Mouse (Mus musculus) heart, embryonic 14.5 days (tissue): ENCODE results near the gene Uqcrh. TPM values are rescaled to one million over a fixed set of nuclear protein-coding genes. Genes with fewer than 3 reads are reported as not detected.

Experiments used
- ATAC-seq: fragments of 200-750 bp; cut with Nextera tagmentation; 2 replicates; pipeline ENCODE4 v1.8.0; 2017; ENCODE audit warnings: low read depth, moderate TSS enrichment; ENCODE audit not compliant: insufficient number of reproducible peaks, insufficient read depth, low FRiP score
- H3K27ac ChIP-seq, 2 experiments: fragments of 200-500 bp in 1 of 2; fragments of 300-500 bp in 1 of 2; sonication (generic) in 1 of 2; replicated peaks in 1 of 2; 2 replicates each; pipeline ENCODE4 v1.5.1; 2012 to 2014; ENCODE audit warnings: low read depth in 2 of 2, low read length in 2 of 2, control low read depth in 1 of 2, mild to moderate bottlenecking in 1 of 2, mixed read lengths in 1 of 2; ENCODE audit not compliant: control insufficient read depth in 1 of 2, insufficient read depth in 1 of 2
- H3K27me3 ChIP-seq: fragments of 300-500 bp; sonication (generic); 2 replicates; pipeline ENCODE4 v1.6.1; 2014; ENCODE audit warnings: mild to moderate bottlenecking, low read length, control low read depth; ENCODE audit not compliant: control insufficient read depth, insufficient read depth
- H3K36me3 ChIP-seq: fragments of 300-500 bp; sonication (generic); 2 replicates; pipeline ENCODE4 v1.6.1; 2014; ENCODE audit warnings: mild to moderate bottlenecking, control low read depth, low read length, mixed read lengths; ENCODE audit not compliant: control insufficient read depth, insufficient read depth
- H3K4me1 ChIP-seq, 2 experiments: fragments of 200-500 bp in 1 of 2; fragments of 300-500 bp in 1 of 2; sonication (generic) in 1 of 2; 2 replicates each; pipeline ENCODE4 v1.6.1; 2012 to 2014; ENCODE audit warnings: low read length in 2 of 2, control low read depth in 1 of 2, mixed read lengths in 1 of 2; ENCODE audit not compliant: control insufficient read depth in 2 of 2, insufficient read depth in 2 of 2
- H3K4me2 ChIP-seq: fragments of 300-500 bp; sonication (generic); 2 replicates; pipeline ENCODE4 v1.6.1; 2014; ENCODE audit warnings: mild to moderate bottlenecking, low read length
- H3K4me3 ChIP-seq, 2 experiments: fragments of 200-500 bp in 1 of 2; fragments of 300-500 bp in 1 of 2; sonication (generic) in 1 of 2; 2 replicates each; pipeline ENCODE4 v1.5.1; 2012 to 2014; ENCODE audit warnings: low read length in 2 of 2, mild to moderate bottlenecking in 2 of 2, control low read depth in 1 of 2, low read depth in 1 of 2, moderate library complexity in 1 of 2; ENCODE audit not compliant: control insufficient read depth in 1 of 2, insufficient read depth in 1 of 2
- H3K9ac ChIP-seq: fragments of 300-500 bp; sonication (generic); 2 replicates; pipeline ENCODE4 v1.6.1; 2014; ENCODE audit warnings: mild to moderate bottlenecking, low read length
- H3K9me3 ChIP-seq: fragments of 300-500 bp; sonication (generic); 2 replicates; pipeline ENCODE4 v1.6.1; 2016; ENCODE audit warnings: low read length, control low read depth; ENCODE audit not compliant: control insufficient read depth
- whole genome bisulfite sequencing: fragments of 180-500 bp; shearing (Covaris S2); extraction: QIAGEN DNeasy Blood & Tissue Kit; methylation state at CpG from one replicate; pipeline ENCODE4 v1.1.7; 2014; 5-methylcytosine and 5-hydroxymethylcytosine counted together
- polyA plus RNA-seq: library from polyadenylated mRNA; unstranded; fragments of >200 nt; fragmentation: Nextera tagmentation; extraction: Ambion mirVana; gene quantifications from 2 replicates; pipeline ENCODE4 v1.2.1, GENCODE M21; 2014

The Uqcrh gene
- polyA plus RNA-seq, 1 experiment from 2014 or later = 1,366 TPM

GRCm38 (mm10) chr4:116033374-116033773, 41.5 kb downstream of the Uqcrh start:
- no peaks in the 10 kb centered on the region for H3K9me3 ChIP-seq
- H3K9ac ChIP-seq = no peak overlapping the region
- H3K4me1 ChIP-seq = no peaks in the 10 kb centered on the region
- H3K4me2 ChIP-seq = no peak overlapping the region
- no peak overlapping the region for H3K27ac ChIP-seq
- H3K36me3 ChIP-seq = peaks cover 62% of the 10 kb centered on the region
- no peak overlapping the region for H3K4me3 ChIP-seq
- no peaks in the 10 kb centered on the region for H3K27me3 ChIP-seq
- WGBS = 85% methylated on average over 5 of the region's 5 CpGs
- ATAC-seq = no peak

GRCm38 (mm10) chr4:116032906-116033305, 42.0 kb downstream of the Uqcrh start:
- Histone ChIP-seq H3K36me3 (peaks cover 58% of the 10 kb centered on the region), H3K4me1 (no peaks in the 10 kb centered on the region), H3K4me2 (no peak overlapping the region), H3K9ac (no peak overlapping the region), H3K27me3 (no peaks in the 10 kb centered on the region), H3K9me3 (no peaks in the 10 kb centered on the region), H3K4me3 (no peak overlapping the region), H3K27ac (no peak overlapping the region)
- ATAC-seq = no peak
- 90% methylated on average over 9 of the region's 9 CpGs for WGBS

DNA sequence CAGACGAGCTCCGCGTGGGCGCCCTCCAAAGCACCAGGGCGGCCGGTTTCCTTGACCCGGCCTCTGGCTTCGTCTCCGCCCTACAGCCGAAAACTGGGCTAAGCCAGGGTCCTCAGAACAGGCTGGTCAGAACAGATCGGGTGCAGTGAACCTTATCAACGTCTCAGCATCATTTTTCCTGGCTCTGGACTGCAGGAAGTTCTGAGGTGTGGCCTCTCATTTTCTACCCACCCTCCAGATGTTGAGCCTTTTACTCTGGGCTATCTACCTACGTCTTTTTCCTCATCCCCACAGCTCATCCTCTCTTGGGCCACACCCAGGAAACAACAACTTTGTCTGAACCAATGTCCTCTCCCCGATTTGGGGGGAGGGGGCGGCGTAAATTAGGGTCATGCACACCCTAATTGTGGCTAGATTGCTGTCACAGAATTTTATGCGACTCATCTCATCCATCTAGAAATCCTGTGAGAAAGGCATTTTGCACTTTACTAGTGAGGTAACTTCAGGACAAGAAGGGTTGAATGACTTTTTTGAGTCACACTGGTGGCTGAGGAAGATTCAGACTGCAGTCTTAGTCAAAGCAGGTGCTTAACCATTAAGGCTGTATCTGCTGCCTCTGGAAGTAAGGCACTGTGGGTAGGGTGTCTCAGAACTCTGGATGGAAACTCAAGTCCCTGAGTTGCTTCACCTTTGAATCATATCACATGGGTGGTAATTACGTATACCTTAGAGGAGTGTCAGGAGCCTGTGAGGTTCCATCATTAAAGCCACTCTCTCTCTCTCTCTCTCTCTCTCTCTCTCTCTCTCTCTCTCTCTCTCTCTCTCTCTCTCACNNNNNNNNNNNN, 56.7 kb downstream of the Uqcrh start, which contains the start of gene Faah:
Faah (minus strand) TSS at position 25 of the 845 bp plus-strand sequence.
- Histone ChIP-seq H3K4me2 (peak within 1 kb of the TSS; percentile 100), H3K9me3 (no peaks in the 10 kb centered on the region), H3K27me3 (peaks cover 54% of the 10 kb centered on the region), H3K9ac (peak within 1 kb of the TSS; percentile 68), H3K4me3 (peak within 1 kb of the TSS; percentile 62 to 66), H3K27ac (no peak within 1 kb of the TSS), H3K4me1 (0 out of 4 replicates have a peak, but pooled peaks cover 3 to 5% of the 10 kb centered on the region in 2 experiments), H3K36me3 (no peaks in the 10 kb centered on the region)
- 12% methylated on average over 18 of the region's 18 CpGs for WGBS
- ATAC-seq = peak; percentile 66; the same call in 1 of the 2 replicates

GRCm38 (mm10) chr4:116017300-116017901, 57.5 kb downstream of the Uqcrh start:
- WGBS = under 1% methylated on average over 60 of the region's 60 CpGs

More at GRCm38 (mm10) chr4:116017300-116017901, 57.5 kb downstream of the Uqcrh start:
- H3K27me3 ChIP-seq = peaks cover 52% of the 10 kb centered on the region
- H3K4me1 ChIP-seq = 0 out of 4 replicates have a peak, but pooled peaks cover 3 to 5% of the 10 kb centered on the region in 2 experiments
- peak; percentile 68 for ATAC-seq
- H3K36me3 ChIP-seq = no peaks in the 10 kb centered on the region
- peak overlapping the region; percentile 62 to 66 for H3K4me3 ChIP-seq
- H3K9me3 ChIP-seq = no peaks in the 10 kb centered on the region
- H3K9ac ChIP-seq = peak overlapping the region; percentile 68
- peak overlapping the region; percentile 100 for H3K4me2 ChIP-seq
- H3K27ac ChIP-seq = no peak overlapping the region

Other genes starting within 250 kb of the Uqcrh start
- gene Mob3c, start 247.0 kb downstream of the Uqcrh start, polyA plus RNA-seq = 6.8 and 8.0 TPM in 2 replicates
- 16.2 and 16.7 TPM in 2 replicates for gene Mknk1, start 235.9 kb downstream of the Uqcrh start, polyA plus RNA-seq
- gene Kncn, start 190.7 kb downstream of the Uqcrh start, polyA plus RNA-seq = not detected in 2 replicates
- gene 6430628N08Rik, start 184.4 kb downstream of the Uqcrh start, polyA plus RNA-seq = not detected in 2 replicates
- gene Dmbx1, start 135.1 kb downstream of the Uqcrh start, polyA plus RNA-seq = not detected in 2 replicates
- gene Faah, start 57.1 kb downstream of the Uqcrh start, polyA plus RNA-seq = 1.1 and 1.9 TPM in 2 replicates
- 30.3 and 30.5 TPM in 2 replicates for gene Nsun4, start 21.2 kb downstream of the Uqcrh start, polyA plus RNA-seq
- gene Lrrc41, start 198 bp upstream of the Uqcrh start, polyA plus RNA-seq = 54.1 and 55.9 TPM in 2 replicates
- gene Rad54l, start 48.6 kb upstream of the Uqcrh start, polyA plus RNA-seq = 18.0 and 19.7 TPM in 2 replicates
- 66.3 and 66.4 TPM in 2 replicates for gene Pomgnt1, start 48.8 kb upstream of the Uqcrh start, polyA plus RNA-seq
- gene Lurap1, start 76.3 kb upstream of the Uqcrh start, polyA plus RNA-seq = 2.2 and 2.7 TPM in 2 replicates
- gene Tspan1, start 92.5 kb upstream of the Uqcrh start, polyA plus RNA-seq = 0.19 TPM in 1 of 2 replicates, not detected in the other
- gene 1700042G07Rik, start 98.3 kb upstream of the Uqcrh start, polyA plus RNA-seq = not detected in 2 replicates
- not detected in 2 replicates for gene Gm49337, start 98.3 kb upstream of the Uqcrh start, polyA plus RNA-seq
- 14.6 and 16.7 TPM in 2 replicates for gene Pik3r3, start 146.5 kb upstream of the Uqcrh start, polyA plus RNA-seq